Mouse (Mus musculus) R1 (cell line): ENCODE measurements at regions not wholly inside any gene's neighbourhood (a gene's known extent, or its start where the extent isn't known, plus 50 kb on each side); places are given as distances from the start of the nearest gene placed in this dataset.
A peak's percentile ranks its signal among the peaks of the same experiment; 100 is the strongest.
"Not testable (repeated sequence)": the region's sequence is repeated elsewhere in the genome, so short reads cannot be mapped to it uniquely, and the experiment has no call there.

Experiments
- DNase-seq: peaks from one replicate; pipeline ENCODE4 v3.0.0-alpha.2; 2018; ENCODE audit warnings: low read depth, low spot score

GRCm38 (mm10) chr12:79990751-79991150 lies 122.1 kb downstream of the Zfp36l1 start:
- no peak for DNase-seq

- no peak for DNase-seq
Measured at GRCm38 (mm10) chr12:79989582-79990110, 123.2 kb downstream of the Zfp36l1 start.

GRCm38 (mm10) chr12:79988401-79989358 lies 124.1 kb downstream of the Zfp36l1 start:
- DNase-seq = no peak

- DNase-seq = no peak
Measured at GRCm38 (mm10) chr12:79986241-79986976, 126.4 kb downstream of the Zfp36l1 start.

- no peak for DNase-seq
Measured at GRCm38 (mm10) chr12:79984985-79985747, 127.6 kb downstream of the Zfp36l1 start.

GRCm38 (mm10) chr12:79984025-79984790 lies 128.6 kb downstream of the Zfp36l1 start:
- no peak for DNase-seq

- no peak for DNase-seq
Measured at GRCm38 (mm10) chr12:79983232-79983631, 129.6 kb downstream of the Zfp36l1 start.

- not testable (repeated sequence) for DNase-seq
Measured at GRCm38 (mm10) chr12:79982497-79982896, 130.3 kb downstream of the Zfp36l1 start.

- DNase-seq = no peak
Measured at GRCm38 (mm10) chr12:79980711-79981110, 132.1 kb downstream of the Zfp36l1 start.

GRCm38 (mm10) chr12:79977136-79977535 lies 135.7 kb downstream of the Zfp36l1 start:
- DNase-seq = no peak

GRCm38 (mm10) chr12:79975466-79976239 lies 137.2 kb downstream of the Zfp36l1 start:
- DNase-seq = peak; percentile 28

- DNase-seq = no peak
Measured at GRCm38 (mm10) chr12:79975050-79975449, 137.8 kb downstream of the Zfp36l1 start.

GRCm38 (mm10) chr12:79974530-79974929 lies 138.3 kb downstream of the Zfp36l1 start:
- DNase-seq = no peak

- DNase-seq = no peak
Measured at GRCm38 (mm10) chr12:79973566-79974230, 139.1 kb downstream of the Zfp36l1 start.

- no peak for DNase-seq
Measured at GRCm38 (mm10) chr12:79970981-79971390, 141.8 kb downstream of the Zfp36l1 start.

- no peak for DNase-seq
Measured at GRCm38 (mm10) chr12:79970227-79970901, 142.4 kb downstream of the Zfp36l1 start.

- no peak for DNase-seq
Measured at GRCm38 (mm10) chr12:79969346-79970226, 143.2 kb downstream of the Zfp36l1 start.

GRCm38 (mm10) chr12:79968676-79969075 lies 144.1 kb downstream of the Zfp36l1 start:
- DNase-seq = no peak
